Mouse (Mus musculus): Measurements from ENCODE around the gene Stim1.
"Not testable (repeated sequence)": the region's sequence is repeated elsewhere in the genome, so short reads cannot be mapped to it uniquely, and the experiment has no call there.

Gene Stim1

GRCm38 (mm10) chr7:102361297-102361696 lies 93.7 kb downstream of the Stim1 start:
- DNase-seq (ENCODE audit: low spot score in 2 of 2), result no peak

- no peak for DNase-seq (ENCODE audit: low spot score in 2 of 2)
Observed at GRCm38 (mm10) chr7:102363853-102364252, 96.2 kb downstream of the Stim1 start.

- DNase-seq (ENCODE audit: low spot score in 2 of 2), result no peak
Observed at GRCm38 (mm10) chr7:102369661-102370060, 102.1 kb downstream of the Stim1 start.

DNA sequence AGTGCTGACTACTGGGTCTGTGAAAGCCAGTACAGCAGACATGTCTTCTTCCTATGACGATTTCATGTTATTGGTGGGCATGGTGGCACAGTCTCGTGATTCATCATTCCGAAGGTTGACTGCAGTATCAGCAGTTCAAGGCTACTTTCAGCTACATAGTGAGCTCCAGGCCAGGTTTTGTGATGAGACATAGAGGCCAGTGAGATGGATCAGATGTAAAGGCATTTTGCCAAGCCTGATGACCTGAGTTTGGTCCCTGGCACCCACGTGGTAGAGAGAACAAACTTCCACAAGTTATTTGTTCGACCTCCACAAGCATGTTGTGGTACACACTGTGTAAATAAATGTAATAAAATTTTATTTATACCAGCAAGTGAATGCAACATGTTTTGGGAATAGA lies 102.9 kb downstream of the Stim1 start:
- DNase-seq (ENCODE audit: low spot score in 2 of 2), result no peak

GRCm38 (mm10) chr7:102373382-102374072 lies 105.9 kb downstream of the Stim1 start:
- DNase-seq (ENCODE audit: low spot score in 2 of 2), result no peak

GRCm38 (mm10) chr7:102383221-102383620 lies 115.6 kb downstream of the Stim1 start:
- DNase-seq (ENCODE audit: low spot score in 2 of 2), result no peak

- DNase-seq (ENCODE audit: low spot score in 2 of 2), result no peak
Observed at GRCm38 (mm10) chr7:102385973-102386372, 118.4 kb downstream of the Stim1 start.

DNA sequence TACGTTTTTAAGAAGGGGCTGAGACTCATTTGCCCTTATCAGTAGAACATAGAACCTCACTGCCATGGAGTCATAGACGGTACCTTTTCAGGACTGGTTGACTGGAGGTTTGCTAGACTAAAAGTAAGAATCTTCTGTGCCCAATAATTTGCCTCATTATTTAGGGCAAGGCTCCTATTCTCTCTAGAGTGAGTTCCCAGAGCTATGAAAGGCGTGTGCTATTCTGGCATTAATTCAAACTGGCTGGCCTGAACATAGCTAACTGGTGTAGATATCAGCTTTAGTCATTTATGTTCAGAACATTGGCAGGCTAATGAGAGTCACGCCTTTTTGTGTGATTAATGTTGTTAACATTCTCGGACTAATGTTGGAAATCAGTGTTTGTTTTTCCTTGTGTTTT lies 121.5 kb downstream of the Stim1 start:
- no peak for DNase-seq (ENCODE audit: low spot score in 2 of 2)

DNA sequence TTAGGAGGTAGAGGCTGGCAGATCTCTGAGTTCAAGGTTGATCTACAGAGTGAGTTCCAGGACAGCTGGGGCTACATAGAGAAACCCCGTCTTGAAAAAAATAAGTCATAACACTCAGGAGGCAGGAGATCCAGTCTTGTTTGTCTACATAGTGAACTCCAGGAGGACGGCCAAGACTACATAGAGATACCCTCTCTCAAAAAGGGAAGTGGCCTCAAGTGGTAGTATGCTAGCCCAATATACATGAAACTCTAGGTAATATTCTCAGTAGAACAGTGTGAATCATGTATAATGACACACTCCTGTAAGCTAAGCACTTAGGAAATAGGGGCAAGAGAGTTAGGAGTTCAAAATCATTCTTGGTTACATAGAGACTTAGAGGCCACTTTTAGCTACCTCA lies 126.3 kb downstream of the Stim1 start:
- DNase-seq (ENCODE audit: low spot score in 2 of 2), result no peak

DNA sequence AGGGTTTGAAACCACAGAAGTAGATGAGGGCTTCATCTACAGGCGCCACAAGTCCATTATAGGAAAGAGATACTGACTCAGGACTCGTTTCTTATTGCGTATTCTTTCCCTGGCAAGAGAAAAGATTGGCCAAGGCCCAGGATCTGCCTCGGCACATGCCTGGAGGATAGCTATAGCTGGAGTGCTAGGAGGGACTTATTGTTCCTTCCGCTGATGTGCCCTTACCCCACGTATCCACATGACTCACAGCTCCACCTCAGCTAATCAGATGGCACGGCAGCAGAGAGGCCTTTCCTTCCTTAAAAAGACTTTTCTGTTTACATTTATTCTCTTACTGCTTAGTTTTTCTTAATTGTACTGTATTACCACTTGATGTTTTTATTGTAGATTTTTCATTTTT lies 128.3 kb downstream of the Stim1 start:
- peak in 1 of 2 experiments; percentile 26 for DNase-seq (ENCODE audit: low spot score in 2 of 2)

GRCm38 (mm10) chr7:102396331-102396730 lies 128.7 kb downstream of the Stim1 start:
- DNase-seq (ENCODE audit: low spot score in 2 of 2), result no peak

- DNase-seq (ENCODE audit: low spot score in 2 of 2), result no peak
Observed at GRCm38 (mm10) chr7:102399180-102399731, 131.7 kb downstream of the Stim1 start.

DNA sequence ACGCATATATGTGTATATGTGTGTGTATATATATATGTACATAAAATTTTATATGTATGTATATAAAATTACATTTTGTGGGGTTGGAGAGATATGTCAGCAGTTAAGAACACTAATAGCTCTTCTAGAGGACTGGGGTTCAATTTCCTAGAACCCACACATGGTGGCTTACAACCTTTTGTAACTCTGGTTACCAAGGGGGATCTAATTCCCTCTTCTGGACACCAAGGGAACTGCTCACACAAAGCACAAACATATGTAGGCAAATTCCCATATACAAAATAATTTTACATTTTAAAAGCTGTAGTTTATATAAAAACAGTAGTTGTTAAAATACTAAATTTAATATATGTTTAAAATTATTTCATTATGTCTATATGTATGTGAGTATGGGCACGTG lies 136.5 kb downstream of the Stim1 start:
- DNase-seq (ENCODE audit: low spot score in 2 of 2), result no peak

GRCm38 (mm10) chr7:102407440-102407839 lies 139.8 kb downstream of the Stim1 start:
- DNase-seq (ENCODE audit: low spot score in 2 of 2), result no peak

GRCm38 (mm10) chr7:102415272-102415671 lies 147.7 kb downstream of the Stim1 start:
- not testable (repeated sequence) for DNase-seq (ENCODE audit: low spot score in 2 of 2)

GRCm38 (mm10) chr7:102415841-102416240 lies 148.2 kb downstream of the Stim1 start:
- no peak for DNase-seq (ENCODE audit: low spot score in 2 of 2)

GRCm38 (mm10) chr7:102417398-102417797 lies 149.8 kb downstream of the Stim1 start:
- DNase-seq (ENCODE audit: low spot score in 2 of 2), result no peak

- no peak for DNase-seq (ENCODE audit: low spot score in 2 of 2)
Observed at GRCm38 (mm10) chr7:102422036-102422435, 154.4 kb downstream of the Stim1 start.

DNA sequence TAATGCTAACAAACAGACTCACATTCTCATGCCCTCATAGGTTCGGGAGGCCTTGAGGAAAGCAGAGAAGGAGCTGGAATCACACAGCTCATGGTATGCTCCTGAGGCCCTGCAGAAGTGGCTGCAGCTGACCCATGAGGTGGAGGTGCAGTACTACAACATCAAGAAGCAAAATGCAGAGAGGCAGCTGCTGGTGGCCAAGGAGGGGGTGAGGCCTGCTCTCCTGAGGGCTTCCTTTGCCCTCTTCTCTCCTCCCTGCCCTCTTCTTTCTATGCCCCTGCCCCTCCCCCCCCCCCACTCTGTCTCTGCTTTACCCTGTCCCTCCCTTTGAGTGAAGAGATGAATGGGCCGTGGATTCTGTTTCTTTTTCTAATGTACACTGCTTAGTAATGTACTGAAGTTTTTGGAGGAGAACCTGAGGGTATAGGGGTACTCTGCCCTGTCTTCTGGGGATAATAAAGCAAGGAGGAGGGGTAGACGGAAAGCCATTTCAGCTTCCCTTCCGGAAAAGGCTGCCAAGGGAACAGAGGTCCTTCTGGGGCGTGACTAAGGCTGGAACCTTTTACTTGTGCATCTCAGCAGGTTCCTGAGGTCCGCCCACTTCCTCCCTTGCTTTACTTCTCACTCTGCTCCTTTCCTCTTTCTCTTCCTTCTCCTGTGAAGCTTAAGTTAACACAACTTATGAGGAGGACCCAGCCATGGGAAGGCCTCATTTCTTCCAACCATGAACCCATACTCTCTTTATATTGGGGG lies 158.5 kb downstream of the Stim1 start:
- DNase-seq (ENCODE audit: low spot score in 2 of 2), result no peak

- DNase-seq (ENCODE audit: low spot score in 2 of 2), result no peak
Observed at GRCm38 (mm10) chr7:102434344-102434743, 166.7 kb downstream of the Stim1 start.

DNA sequence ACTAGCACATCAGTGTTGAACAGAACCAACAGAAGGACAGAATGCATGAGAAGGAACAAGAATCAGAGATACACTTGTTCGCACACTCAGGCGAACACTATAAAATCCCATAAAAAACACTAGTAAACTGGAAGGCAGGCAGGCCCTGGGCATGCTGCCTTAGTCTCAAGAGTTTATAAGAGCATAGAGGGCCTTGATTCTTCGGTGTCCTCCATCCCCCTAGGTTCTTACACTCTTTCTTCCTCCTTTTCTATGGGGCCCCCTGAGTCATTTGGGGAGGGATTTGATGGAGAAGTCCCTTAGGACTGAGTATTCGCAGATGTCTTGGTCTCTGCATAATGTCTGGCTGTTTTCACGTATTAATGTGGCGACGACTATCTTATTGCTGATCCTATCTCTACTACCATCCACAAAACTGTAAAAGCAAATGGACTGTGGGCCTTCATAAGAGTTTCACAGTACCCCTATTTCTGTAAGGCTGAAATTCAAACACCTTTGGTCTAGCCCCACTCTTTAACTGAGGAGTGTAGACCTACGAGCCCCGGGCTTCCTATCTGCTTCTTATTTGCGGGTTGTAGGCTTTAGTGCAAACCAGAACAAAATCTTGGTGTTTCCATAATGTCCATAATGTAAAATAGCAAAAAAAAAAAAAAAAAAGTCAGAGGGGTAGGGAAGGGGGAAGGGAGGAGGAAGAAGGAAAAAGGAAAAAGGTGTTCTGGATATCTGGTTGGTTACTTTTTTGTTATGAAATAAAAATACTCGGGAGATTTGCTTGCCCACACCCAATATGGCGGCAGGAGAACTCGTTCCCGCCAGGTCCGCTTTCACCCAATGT lies 173.4 kb downstream of the Stim1 start:
- DNase-seq (ENCODE audit: low spot score in 2 of 2), result no peak

Data from urinary bladder, postnatal 4 days (tissue).